Mouse (Mus musculus): ENCODE measurements around the gene Metap2.
A peak's percentile ranks its signal among the peaks of the same experiment; 100 is the strongest.
"Not testable (repeated sequence)": the region's sequence is repeated elsewhere in the genome, so short reads cannot be mapped to it uniquely, and the experiment has no call there.

Metap2 gene

DNA sequence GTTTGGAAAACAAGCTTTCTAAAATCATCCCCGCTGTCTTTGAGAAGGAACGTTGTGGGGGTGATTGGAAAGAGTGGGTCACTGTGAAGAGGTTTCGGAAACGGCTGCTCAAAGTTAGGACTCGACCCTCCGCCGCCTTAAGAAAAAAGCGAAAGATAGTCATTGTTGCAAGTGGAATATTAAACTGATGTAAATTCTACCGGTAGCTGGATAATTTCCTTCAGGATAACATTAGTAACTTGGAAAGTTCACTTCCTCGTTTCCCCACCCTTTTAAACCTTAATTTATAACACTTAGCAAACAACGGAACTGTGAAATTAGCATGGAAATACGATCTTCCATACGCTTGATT is 62.5 kb downstream of the Metap2 start:
- no peak for DNase-seq

DNA sequence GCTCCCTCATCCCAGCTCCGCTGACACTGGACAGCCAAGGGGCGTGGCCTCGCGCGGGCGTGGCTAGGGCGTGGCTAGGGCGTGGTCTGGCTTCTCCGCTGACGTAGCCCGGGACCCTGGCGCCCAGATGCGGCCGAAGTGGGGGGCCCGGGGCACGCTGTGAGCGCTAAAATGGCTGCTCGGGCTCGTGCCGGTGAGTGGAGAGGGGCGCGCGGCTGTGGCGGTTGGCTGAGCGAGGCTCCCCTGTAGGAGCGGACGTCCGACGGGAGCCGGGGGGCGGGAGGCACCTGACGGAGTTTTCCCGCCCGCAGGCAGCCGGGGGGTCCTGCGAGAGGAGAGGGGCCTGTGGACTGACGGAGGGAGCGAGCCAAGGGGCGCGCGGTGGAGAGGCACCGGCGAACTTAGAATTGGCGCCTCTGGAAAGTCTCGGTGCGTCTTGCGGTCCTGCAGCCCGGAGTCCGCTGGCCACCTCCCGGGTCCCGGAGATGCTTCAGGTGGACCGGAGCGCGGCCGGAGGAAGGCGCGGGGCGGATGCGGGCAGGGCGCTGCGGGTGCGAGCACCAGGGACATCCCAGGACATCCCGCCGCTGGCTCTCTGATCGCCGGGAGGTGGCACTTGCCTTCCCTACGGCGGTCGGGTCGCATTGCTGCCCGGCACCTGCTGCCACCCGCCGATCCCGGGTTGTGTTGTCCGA is 63.0 kb downstream of the Metap2 start:
- DNase-seq = peak; percentile 91

DNA sequence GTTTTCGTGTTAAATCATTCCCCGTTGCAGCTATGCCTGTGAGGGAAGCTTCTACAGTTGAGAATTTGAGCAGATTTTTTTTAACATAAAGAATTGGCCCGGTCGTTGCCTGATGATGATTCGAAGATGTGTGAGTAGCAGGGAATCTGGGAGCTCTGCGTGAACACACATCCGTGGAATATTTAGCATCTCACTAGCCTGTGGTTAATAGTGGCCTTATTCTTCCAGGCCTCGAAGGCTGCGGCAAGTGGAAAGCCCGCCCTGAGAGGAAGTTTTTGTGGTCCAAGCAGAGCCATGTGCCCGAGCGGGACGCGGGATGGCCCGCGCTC is 63.6 kb downstream of the Metap2 start:
- DNase-seq = no peak

DNA sequence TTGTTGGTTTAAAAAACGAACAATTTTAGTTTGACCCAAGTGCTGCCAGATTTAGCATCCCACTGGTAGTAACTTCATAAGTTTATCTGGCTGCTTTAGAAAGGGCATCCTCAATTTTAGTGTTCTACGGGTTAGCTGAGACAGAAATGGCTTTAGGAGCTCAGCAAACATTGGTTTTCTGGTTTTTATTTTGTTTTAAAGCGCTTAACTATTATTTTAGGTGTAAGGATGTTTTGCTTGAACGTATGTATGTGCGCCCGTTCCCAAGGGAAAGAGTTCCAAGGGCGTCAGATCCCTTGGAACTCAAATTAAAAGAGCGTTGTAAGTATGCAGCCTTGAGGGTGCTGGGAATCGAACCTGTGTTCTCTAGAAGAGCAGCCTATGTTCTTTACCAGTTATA is 64.1 kb downstream of the Metap2 start:
- no peak for DNase-seq

DNA sequence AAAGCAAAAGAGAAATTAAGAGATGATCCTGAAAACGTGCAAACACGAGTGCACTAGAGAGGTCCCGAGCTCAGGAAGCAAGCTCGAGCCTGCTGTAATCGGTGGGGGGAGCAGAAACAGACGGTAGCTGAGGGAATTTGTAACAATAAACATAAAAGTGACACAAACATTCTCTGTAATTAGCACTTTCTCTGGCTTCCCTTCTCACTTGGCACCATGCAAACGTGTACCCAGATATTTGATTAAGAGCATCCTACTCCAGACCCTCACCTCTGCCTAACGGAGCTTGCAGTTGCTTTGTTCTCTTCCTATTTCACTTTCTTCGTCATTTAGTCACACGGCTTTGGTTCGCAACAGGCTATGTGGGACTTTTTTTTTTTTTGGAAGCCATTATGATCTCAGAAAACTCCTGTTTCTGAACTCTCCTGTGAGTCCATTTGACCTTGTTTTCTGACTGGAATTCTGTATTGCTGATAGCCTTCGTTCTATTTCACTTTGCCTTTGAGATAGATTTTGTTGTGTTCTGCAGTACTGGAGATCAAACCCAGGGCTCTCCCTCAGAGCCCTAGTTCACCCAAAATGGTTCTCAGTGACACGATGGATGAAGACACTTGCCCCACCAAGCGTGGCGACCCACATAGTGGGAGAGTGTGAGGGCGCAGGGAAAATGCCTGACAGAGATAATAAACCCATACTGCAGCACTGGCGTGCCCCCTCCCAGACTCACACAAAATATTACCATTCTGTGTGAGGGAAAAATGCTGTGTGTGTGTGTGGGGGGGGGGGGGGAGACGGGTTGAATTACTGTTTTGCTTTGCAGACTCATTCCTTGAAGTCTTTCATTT is 64.9 kb downstream of the Metap2 start:
- DNase-seq = no peak

DNA sequence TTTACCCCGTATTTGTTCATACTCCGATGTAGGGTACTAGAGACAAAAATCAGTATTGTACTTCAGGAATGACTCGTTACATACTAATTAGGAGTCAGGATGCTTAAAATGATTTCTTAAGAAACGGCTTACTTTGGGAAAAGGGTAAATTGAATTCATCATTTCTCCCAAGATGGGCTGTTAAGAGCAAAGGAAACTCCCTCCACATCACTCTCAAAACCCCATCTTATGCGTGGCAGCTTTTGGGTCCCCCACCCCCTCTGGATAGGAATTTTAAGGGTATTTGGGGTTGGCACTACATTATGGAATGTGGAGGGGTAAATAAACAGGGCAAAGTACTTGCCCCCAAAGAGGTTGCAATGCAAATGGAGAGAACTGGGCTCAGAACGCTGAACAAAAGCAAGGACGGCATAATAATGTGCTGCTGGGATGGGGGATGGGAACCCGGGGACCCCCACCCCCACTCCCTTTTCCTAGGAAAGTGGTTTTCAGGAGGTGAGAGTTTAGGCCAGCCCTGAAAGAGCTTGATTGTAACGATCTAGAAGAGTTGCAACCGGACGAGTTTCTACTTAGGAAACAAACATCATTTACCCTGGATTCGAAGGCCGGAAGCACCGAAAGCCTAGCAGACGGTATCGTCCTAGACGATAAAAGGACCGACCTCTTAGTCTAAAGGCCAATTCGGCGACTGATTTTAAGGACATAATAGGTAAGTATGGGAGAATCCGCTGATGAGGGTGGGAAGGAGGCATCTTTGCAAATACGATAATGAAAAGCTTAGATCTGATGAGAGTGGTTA is 65.8 kb downstream of the Metap2 start, which contains the start of gene Usp44:
Gene Usp44 (plus strand): TSS at position 625 of the 799 bp plus-strand sequence.
- peak; percentile 53 for DNase-seq

DNA sequence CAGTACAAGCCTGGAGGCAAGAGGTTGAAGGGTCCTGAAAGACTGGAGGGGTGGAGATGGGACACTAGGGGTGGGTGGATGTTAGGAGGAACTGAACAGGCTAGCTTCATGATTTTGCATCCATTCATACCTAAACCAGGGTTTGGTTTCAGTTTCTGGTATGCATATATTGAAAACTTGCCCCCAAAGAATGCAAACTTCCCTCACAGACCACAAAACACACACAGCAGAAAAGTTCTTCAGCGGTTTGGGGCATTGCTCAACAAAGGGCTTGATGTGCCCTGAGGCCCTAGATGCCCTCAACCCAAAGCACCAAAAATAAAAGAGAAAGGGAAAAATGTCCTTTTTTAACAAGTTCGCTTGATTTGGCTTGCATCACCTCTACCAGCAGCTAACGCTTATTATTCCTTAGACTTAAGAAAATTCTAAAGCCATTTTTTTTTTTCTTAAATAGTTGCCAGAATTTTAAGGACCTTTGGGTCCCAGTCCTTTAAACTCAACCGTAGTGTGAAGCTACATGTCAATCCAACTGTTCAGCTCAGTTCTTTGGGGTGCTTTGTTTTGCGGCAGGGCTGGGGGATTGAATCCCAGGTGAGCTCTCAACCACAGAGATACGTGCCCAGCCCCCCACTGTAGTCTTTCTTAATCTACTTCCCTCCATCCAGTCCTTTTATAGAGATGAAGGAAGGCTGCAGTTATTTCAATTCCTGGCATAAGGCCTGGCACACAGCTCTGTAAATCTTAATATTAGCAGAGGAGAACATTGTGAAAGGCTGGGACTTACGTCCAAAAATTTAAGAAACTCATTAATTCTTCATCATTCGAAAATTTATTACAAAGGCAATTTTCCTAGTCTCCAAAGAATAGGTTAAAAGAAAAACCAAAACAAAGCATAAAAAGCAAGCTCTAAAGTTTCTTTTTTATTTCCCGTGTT is 66.7 kb downstream of the Metap2 start:
- DNase-seq = no peak

DNA sequence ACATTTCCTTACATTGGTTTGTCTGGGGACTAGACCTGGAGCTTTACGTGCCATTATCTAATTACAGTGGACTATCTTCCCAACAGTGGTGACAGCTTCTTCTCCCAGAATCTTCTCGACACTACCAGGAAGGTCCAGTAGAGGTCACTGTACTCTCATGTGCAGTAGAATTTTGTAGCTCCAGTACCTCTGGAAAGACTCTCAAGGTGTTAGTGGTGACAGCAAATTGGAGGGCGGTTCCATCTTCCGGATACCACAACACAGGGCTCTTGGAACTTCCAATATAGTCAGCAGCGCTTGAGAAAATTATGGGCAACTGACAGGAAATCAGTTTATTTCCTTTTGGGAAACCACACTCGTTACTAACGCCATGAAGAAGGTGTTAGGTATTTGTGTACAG is 78.2 kb downstream of the Metap2 start:
- DNase-seq = peak; percentile 74

DNA sequence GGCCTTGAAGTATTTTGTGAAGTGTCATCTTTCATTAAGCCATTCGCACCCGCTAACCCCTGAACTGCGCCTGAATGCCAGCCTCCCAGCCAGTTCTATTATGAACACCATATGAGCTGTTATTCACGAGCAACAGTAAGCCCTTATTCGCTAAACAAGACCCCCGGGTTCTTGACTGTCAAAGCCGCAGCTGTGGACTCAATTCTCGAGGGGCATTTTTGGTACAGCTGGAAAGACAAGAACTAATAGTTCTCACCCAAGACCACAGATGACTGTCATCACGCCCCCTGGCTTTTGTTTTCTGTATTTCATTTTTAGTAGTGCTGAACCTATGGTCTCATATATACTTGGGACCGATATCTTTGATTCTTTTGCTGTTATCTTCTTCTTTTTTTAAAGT is 83.1 kb downstream of the Metap2 start:
- DNase-seq = no peak

DNA sequence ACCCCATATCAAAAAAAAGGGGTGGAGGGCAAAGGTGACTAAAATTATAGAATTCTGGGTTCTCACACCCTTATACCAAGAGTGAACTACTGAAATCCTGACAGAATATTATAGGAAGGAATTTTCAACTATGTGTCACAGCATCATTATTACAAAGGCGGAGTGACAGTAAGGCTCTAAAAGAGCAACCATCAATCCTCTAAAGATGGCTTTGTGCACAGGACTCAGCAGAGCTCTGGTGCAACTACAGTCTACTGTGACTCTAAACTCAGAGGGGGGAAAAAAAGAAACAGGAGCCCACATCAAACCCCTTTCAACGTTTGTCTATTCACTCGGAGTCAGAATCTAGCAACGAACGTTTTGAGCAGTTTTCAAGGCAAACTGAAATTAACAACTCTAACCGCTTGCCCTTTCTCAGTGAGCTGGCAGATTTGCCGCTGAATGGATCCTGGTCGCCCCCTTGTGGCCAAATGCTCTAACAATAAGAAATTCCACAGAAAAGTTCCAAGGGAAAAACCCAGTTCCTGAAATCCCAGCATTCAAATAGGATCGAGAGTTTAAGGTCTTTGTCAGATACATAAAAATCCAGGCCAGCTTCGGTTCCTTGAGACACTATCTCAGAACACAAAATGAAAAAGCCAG is 84.0 kb downstream of the Metap2 start:
- DNase-seq = peak; percentile 84

DNA sequence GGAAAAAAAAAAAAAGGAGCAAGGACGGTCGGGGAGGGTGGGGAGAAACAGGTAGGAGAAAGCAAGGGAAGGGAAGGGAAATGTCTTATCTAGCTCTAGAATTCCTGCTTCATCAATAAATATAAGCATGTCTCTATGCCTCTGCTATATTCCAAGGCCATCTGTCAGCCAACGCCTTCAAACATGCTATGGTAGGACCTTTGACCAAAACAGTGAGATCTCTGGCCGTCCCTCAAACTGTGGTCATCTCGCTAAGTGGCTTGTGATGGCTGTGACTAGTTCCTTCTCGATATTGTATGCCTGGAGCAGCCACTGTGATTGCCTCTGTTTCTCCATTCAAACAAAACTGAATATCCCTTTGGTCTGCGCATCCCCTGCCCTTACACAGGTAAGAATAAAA is 84.8 kb downstream of the Metap2 start:
- DNase-seq = no peak

DNA sequence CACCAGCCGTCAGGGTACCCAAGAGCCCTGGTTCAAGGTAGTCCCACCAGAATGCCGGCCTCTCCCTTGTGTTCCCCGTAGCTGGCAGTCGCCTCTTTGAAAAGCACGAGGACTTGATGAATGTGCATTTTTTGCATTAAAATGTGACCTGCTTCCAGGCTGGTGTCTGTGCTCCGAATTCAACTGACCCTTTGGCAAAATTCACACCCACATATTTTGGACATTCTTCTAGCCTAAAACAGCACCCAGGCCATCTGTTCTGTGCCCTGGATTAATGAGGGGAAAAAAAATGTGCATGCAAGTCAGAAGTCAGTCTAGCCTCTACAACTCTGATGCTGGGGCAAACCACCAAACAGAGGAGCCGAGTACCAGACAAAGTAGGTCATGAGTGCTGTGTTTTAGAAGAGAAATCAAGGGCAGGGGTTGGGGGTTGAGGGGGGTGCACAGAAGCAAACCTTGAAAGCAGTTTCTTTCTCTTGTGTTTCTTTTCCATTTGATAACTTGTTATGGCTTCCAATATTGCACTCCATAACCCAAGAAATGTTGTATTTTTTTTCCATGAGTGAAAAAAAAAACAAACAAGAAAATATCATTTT is 86.2 kb downstream of the Metap2 start:
- no peak for DNase-seq

DNA sequence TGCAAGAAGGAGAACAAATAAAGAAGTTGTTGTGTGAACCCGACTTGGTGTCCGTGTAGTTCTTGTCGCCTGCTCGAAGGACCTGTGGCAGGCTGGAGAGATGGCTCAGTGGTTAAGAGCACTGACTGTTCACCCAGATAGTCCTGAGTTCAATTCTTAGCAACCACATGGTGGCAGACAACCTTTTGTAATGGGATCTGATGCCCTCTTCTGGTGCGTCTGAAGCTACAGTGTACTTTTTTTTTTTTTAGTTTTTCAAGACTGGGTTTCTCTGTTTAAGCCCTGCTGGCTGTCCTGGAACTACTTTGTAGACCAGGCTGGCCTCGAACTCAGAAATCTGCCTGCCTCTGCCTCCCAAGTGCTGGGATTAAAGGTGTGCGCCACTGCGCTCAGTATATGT is 87.5 kb downstream of the Metap2 start:
- not testable (repeated sequence) for DNase-seq
